Mouse (Mus musculus): ENCODE measurements around the gene Mpv17l2.

- no peak for TF ChIP-seq POLR2A (IDR thresholded peaks at IDR 0.05; ENCODE audit: insufficient read depth, low read length)
- no peak for TF ChIP-seq CTCF (IDR thresholded peaks at IDR 0.05; ENCODE audit: low read depth, low read length)
These were observed 26.3 kb upstream of the Mpv17l2 start for GRCm38 (mm10) chr8:70787051-70787445.

All from ES-Bruce4 (cell line).